Mouse (Mus musculus): Measurements from ENCODE around the gene Slc35f6. TPM values are rescaled to one million over a fixed set of nuclear protein-coding genes. Genes with fewer than 3 reads are reported as not detected.
"Not testable (repeated sequence)": the region's sequence is repeated elsewhere in the genome, so short reads cannot be mapped to it uniquely, and the experiment has no call there.

Slc35f6 gene
- polyA plus RNA-seq, 1 experiment from 2014 or later, result 28.0 TPM

DNA sequence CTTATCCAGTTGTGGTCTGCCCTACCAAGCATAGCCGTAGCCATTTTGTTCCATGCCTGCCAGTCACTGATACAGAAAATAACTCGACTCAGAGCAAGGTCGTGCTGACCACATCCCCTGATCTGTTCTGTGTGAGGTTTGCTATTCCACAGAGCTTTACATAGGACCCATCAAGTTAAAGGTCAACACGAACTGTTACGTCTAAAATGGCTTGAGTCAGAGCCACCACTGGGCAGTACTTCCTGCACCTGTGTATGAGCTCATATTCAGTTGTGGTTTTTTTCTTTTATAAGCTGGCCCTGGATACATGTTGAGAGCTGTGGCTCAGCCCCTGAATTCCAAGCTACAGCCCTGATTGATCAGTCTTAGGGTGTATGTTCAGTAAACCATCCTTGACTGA lies 31.9 kb downstream of the Slc35f6 start:
- no peak overlapping the region for H3K4me3 ChIP-seq
- no peaks in the 10 kb centered on the region for H3K36me3 ChIP-seq
- no peaks in the 10 kb centered on the region for H3K4me1 ChIP-seq (replicated peaks)
- no peaks in the 10 kb centered on the region for H3K27me3 ChIP-seq
- WGBS, result 83% methylated on average over 5 of the region's 5 CpGs
- H3K27ac ChIP-seq (replicated peaks), result no peak overlapping the region
- H3K4me2 ChIP-seq, result no peak overlapping the region
- ATAC-seq (ENCODE audit: low read depth), result no peak
- no peaks in the 10 kb centered on the region for H3K9me3 ChIP-seq
- H3K9ac ChIP-seq, result no peak overlapping the region

DNA sequence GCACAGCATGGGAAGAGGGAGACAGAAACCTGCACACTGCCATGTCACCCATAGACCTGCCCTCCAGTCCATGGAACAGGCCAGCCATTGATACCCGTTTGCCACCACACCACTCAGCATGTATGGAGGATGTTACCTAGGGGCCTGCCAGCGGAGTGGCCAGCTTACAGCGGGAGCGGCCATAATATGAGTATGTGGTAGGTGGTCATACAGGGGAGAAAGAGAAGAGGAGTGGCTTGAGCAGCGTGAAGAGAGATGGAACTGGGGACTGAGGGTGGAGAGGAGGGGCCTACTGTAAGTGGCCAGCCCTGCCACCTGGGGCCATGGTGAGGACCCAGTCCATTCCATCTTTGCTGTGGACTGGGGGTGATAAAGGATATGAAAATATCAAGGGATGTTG lies 34.2 kb downstream of the Slc35f6 start:
- no peak overlapping the region for H3K4me3 ChIP-seq
- no peak for ATAC-seq (ENCODE audit: low read depth)
- H3K27ac ChIP-seq (replicated peaks), result no peak overlapping the region
- H3K36me3 ChIP-seq, result no peaks in the 10 kb centered on the region
- H3K9me3 ChIP-seq, result no peaks in the 10 kb centered on the region
- no peaks in the 10 kb centered on the region for H3K4me1 ChIP-seq (replicated peaks)
- WGBS, result 87% methylated on average over 5 of the region's 5 CpGs
- no peaks in the 10 kb centered on the region for H3K27me3 ChIP-seq
- H3K4me2 ChIP-seq, result no peak overlapping the region
- H3K9ac ChIP-seq, result no peak overlapping the region

DNA sequence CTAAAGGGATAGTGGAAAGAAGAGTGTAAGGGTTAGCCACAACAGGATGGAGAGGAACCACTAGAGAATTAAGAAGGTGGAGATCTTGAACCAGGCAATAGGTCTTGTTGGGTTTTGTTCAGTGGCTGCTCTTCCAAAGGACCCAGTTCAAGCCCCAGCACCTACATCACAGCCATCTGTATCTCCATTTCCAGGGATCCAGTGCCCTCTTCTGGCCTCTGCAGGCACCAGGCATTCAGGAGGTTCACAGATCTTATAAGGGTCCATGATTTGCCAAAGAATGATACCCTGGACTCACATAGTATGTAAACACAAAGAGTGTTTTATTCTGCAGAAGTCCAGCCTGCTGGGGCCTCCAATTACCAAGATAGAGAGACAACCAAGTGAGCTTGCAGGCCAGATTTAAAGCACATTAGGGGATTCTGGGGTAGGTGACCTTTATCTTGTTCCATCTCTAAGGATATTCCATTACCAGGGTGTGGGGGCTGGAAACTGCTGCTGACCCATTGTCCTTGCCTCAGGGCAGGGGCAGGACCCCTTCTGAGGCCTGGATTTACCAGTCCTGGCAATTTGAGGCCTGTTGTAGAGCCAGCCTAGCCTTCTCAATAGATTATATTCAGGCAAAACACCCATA lies 35.4 kb downstream of the Slc35f6 start:
- no peak for ATAC-seq (ENCODE audit: low read depth)

DNA sequence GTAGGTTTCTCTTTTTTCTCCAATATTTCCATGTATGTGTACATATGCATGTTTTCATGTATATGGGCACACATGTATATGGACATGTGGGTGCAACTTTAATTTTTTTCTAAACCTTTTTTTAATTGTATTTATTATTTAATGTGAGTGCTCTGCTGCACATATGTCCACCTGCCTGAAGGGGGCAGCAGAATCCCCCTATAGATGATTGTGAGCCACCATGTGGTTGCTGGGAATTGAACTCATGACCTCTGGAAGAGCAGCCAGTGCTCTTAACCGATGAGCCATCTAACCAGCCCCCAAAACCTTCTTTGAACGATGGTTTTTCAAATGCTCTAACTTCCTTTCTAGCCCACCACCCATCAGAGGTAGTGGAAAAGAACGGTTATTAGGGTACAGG lies 36.3 kb downstream of the Slc35f6 start:
- no peak for ATAC-seq (ENCODE audit: low read depth)
- Histone ChIP-seq H3K9me3 (no peaks in the 10 kb centered on the region), H3K4me1 (replicated peaks) (no peaks in the 10 kb centered on the region), H3K4me3 (no peak overlapping the region), H3K27me3 (no peaks in the 10 kb centered on the region), H3K4me2 (no peak overlapping the region), H3K27ac (replicated peaks) (no peak overlapping the region), H3K36me3 (no peaks in the 10 kb centered on the region), H3K9ac (no peak overlapping the region)
- WGBS, result 86% methylated on average over 3 of the region's 3 CpGs

More for the DNA sequence above, 35.4 kb downstream of the Slc35f6 start:
- H3K27ac ChIP-seq (replicated peaks), result no peak overlapping the region
- no peak overlapping the region for H3K4me2 ChIP-seq
- H3K4me3 ChIP-seq, result no peak overlapping the region
- H3K36me3 ChIP-seq, result no peaks in the 10 kb centered on the region
- no peak overlapping the region for H3K9ac ChIP-seq
- no peaks in the 10 kb centered on the region for H3K9me3 ChIP-seq
- H3K27me3 ChIP-seq, result no peaks in the 10 kb centered on the region
- no peaks in the 10 kb centered on the region for H3K4me1 ChIP-seq (replicated peaks)

GRCm38 (mm10) chr5:30686781-30687180 lies 39.0 kb downstream of the Slc35f6 start:
- H3K27ac ChIP-seq (replicated peaks), result no peak overlapping the region
- H3K9ac ChIP-seq, result no peak overlapping the region
- H3K36me3 ChIP-seq, result no peaks in the 10 kb centered on the region
- no peaks in the 10 kb centered on the region for H3K27me3 ChIP-seq
- H3K9me3 ChIP-seq, result no peaks in the 10 kb centered on the region
- no peak overlapping the region for H3K4me3 ChIP-seq
- ATAC-seq (ENCODE audit: low read depth), result no peak
- no peak overlapping the region for H3K4me2 ChIP-seq
- WGBS, result 73% methylated on average over 3 of the region's 3 CpGs
- no peaks in the 10 kb centered on the region for H3K4me1 ChIP-seq (replicated peaks)

DNA sequence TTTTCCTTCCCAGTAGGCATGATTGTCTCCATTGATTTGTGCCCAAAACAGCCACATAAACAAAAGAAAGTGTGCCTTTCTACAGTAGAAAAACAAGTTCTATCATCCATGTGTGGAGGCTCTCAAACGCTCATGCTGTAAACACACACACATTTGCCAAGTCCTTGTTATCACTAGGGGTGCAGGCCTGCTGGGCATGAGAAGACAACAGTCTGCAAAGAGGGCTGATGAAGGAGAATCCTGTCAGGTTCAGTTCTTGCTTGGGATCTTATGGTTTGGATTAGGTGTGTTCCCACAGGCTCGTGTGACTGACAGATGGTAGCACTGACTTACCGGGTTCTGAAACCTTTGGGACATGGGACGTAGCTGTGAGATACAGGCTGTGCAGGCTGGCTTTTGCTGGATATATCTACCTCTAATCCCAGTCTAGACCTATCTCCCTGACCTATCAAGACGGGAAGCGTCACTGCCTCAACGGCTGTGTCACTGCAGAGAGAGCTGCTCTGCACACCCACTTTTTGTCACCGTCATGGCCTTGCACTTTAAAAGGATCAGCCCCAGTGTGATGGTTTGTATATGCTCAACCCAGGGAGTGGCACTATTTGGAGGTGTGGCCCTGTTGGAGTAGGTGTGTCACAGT lies 52.7 kb downstream of the Slc35f6 start:
- peaks cover 3% of the 10 kb centered on the region; the same call in 1 of the 2 replicates for H3K27me3 ChIP-seq
- ATAC-seq (ENCODE audit: low read depth), result no peak
- H3K9me3 ChIP-seq, result no peaks in the 10 kb centered on the region
- no peak overlapping the region for H3K9ac ChIP-seq
- no peak overlapping the region for H3K27ac ChIP-seq (replicated peaks)
- H3K4me1 ChIP-seq (replicated peaks), result no peaks in the 10 kb centered on the region
- WGBS, result 86% methylated on average over 8 of the region's 8 CpGs
- no peaks in the 10 kb centered on the region for H3K36me3 ChIP-seq
- H3K4me2 ChIP-seq, result no peak overlapping the region
- no peak overlapping the region for H3K4me3 ChIP-seq

- 36% methylated on average over 4 of the region's 4 CpGs for WGBS
- H3K9me3 ChIP-seq; H3K4me3 ChIP-seq; H3K9ac ChIP-seq; H3K4me2 ChIP-seq; H3K36me3 ChIP-seq; H3K27ac ChIP-seq (replicated peaks); H3K27me3 ChIP-seq; H3K4me1 ChIP-seq (replicated peaks); ATAC-seq (ENCODE audit: low read depth): not testable (repeated sequence)
Observed at GRCm38 (mm10) chr5:30701373-30701772, 53.6 kb downstream of the Slc35f6 start.

GRCm38 (mm10) chr5:30701866-30702265 lies 54.1 kb downstream of the Slc35f6 start:
- H3K36me3 ChIP-seq, result no peaks in the 10 kb centered on the region
- no peak for ATAC-seq (ENCODE audit: low read depth)
- no peaks in the 10 kb centered on the region for H3K9me3 ChIP-seq
- no peaks in the 10 kb centered on the region for H3K4me1 ChIP-seq (replicated peaks)
- H3K4me2 ChIP-seq, result no peak overlapping the region
- no peak overlapping the region for H3K9ac ChIP-seq
- H3K27me3 ChIP-seq, result peaks cover 3% of the 10 kb centered on the region; the same call in 1 of the 2 replicates
- H3K27ac ChIP-seq (replicated peaks), result no peak overlapping the region
- 97% methylated on average over 3 of the region's 3 CpGs for WGBS
- H3K4me3 ChIP-seq, result no peak overlapping the region

Small RNA genes within 50 kb of the gene (microRNA-seq; reads per million reads assigned to microRNA genes)
- gene Mir5625, result not detected

Other genes starting within 250 kb of the Slc35f6 start
- gene Otof, start 186.0 kb upstream of the Slc35f6 start, polyA plus RNA-seq (2015; fragmentation: Nextera tagmentation; extraction: Ambion mirVana), result 0.88 and 0.92 TPM in 2 replicates
- gene 1700001C02Rik, start 181.9 kb upstream of the Slc35f6 start, polyA plus RNA-seq (2015; fragmentation: Nextera tagmentation; extraction: Ambion mirVana), result not detected in 2 replicates
- gene Cib4, start 102.1 kb upstream of the Slc35f6 start, polyA plus RNA-seq (2015; fragmentation: Nextera tagmentation; extraction: Ambion mirVana), result not detected in 2 replicates
- gene Kcnk3, start 59.8 kb upstream of the Slc35f6 start, polyA plus RNA-seq (2015; fragmentation: Nextera tagmentation; extraction: Ambion mirVana), result 5.0 and 6.1 TPM in 2 replicates
- 60.2 and 69.1 TPM in 2 replicates for gene Cenpa, start 18.8 kb downstream of the Slc35f6 start, polyA plus RNA-seq (2015; fragmentation: Nextera tagmentation; extraction: Ambion mirVana)
- 176 and 184 TPM in 2 replicates for gene Dpysl5, start 63.6 kb downstream of the Slc35f6 start, polyA plus RNA-seq (2015; fragmentation: Nextera tagmentation; extraction: Ambion mirVana)
- 107 and 116 TPM in 2 replicates for gene Mapre3, start 166.7 kb downstream of the Slc35f6 start, polyA plus RNA-seq (2015; fragmentation: Nextera tagmentation; extraction: Ambion mirVana)
- gene Tmem214, start 220.1 kb downstream of the Slc35f6 start, polyA plus RNA-seq (2015; fragmentation: Nextera tagmentation; extraction: Ambion mirVana), result 52.5 and 57.4 TPM in 2 replicates
- 25.8 and 29.3 TPM in 2 replicates for gene Agbl5, start 240.8 kb downstream of the Slc35f6 start, polyA plus RNA-seq (2015; fragmentation: Nextera tagmentation; extraction: Ambion mirVana)